Comparison of ENCODE assay signal across 8 mouse cellular contexts in genomic region chr9:32292686-32293085, GRCm38 (mm10). TPM values are rescaled to one million over a fixed set of nuclear protein-coding genes. Genes with fewer than 3 reads are reported as not detected.
DNase-seq lines count a peak whose midpoint lies in the region.

No protein-coding gene starts in this region.

- peak; percentile 17 for DNase-seq in left cerebral cortex, postnatal 4 days
- no peak for DNase-seq in left cerebral cortex, adult 11 months (ENCODE audit: low spot score)
- peak; percentile 59 for DNase-seq in adrenal gland, postnatal 10 days
- peak; percentile 9 for DNase-seq in forelimb bud, embryonic 11.5 days (ENCODE audit: low read depth, low spot score)
- peak; percentile 11 to 40 for DNase-seq in kidney, postnatal 25 days
- no peak for DNase-seq in ovary, postnatal 14 days (ENCODE audit: low spot score)
- DNase-seq in testis, postnatal 14 days (ENCODE audit: low spot score): no peak
- no peak for DNase-seq in thymus, postnatal 25 days

- intact Hi-C loops in left cerebral cortex, postnatal 4 days (cut with DNase I): no loop called here

RNA-seq across cellular contexts. Expression of gene Kcnj5, which starts 51.5 kb away (rescaled TPM):
- 1 to 10 TPM; 1.4 to 1.8 TPM for total RNA-seq in left cerebral cortex, postnatal 4 days (2021)
- under 1 TPM; 0.33 TPM for total RNA-seq in adrenal gland, postnatal 10 days (2021)

Comparison
In these comparisons a context has a peak if more than half of its experiments do, and no peak if none do; other contexts are left out.
1. DNase-seq: peak in left cerebral cortex, postnatal 4 days (single experiment), adrenal gland, postnatal 10 days (single experiment), forelimb bud, embryonic 11.5 days (single experiment) and kidney, postnatal 25 days (2 of 2); none in left cerebral cortex, adult 11 months (single experiment), ovary, postnatal 14 days (single experiment), testis, postnatal 14 days (single experiment) and thymus, postnatal 25 days (single experiment).